Mouse (Mus musculus): ENCODE results near the gene Apod. TPM values are rescaled to one million over a fixed set of nuclear protein-coding genes. Genes with fewer than 3 reads are reported as not detected.
"Not testable (repeated sequence)": the region's sequence is repeated elsewhere in the genome, so short reads cannot be mapped to it uniquely, and the experiment has no call there.

Gene Apod
- total RNA-seq, 2 experiments from 2014 or later = 41.6 to 82.1 TPM

DNA sequence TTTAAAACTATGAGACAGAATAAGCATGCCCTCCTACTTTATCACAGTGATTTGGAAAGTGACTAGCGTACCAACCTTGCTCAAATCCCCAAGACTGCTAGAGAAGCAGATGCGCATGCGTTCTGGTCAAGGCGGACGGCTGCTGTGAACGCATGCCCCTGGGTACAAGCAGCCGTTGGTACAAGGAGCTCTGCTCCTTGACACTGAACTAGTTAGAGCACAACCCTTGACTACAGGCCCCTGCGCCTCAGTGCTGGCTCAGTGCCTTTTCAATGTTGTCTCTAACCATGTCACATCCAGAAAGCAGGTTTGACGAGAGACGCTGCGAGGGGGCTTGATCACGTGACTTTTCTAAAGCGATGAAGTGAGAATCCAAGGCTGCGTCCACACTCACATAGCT is 10.5 kb upstream of the Apod start:
- no peak for DNase-seq (ENCODE audit: low spot score)

DNA sequence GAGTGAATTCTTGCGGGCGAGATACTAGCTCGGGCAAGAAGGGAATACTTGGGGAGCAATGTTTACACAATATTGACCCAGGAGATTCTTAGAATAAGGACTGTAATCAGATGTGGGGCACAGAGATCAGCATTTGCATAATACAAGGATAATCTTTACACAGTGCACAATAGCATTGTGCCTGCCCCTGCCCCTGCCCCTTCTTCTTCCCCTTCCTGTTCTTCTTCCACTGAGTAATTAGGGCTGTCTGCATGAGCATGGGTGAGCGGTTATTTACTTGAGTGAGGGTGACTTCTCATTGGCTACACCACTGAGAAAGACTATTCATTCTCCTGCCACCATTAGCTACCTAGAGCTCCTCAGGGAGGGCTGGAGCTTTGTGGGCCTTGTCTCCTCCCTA is 6.9 kb upstream of the Apod start:
- DNase-seq (ENCODE audit: low spot score) = no peak

GRCm38 (mm10) chr16:31320954-31321353 is 6.3 kb upstream of the Apod start:
- no peak for DNase-seq (ENCODE audit: low spot score)

- DNase-seq (ENCODE audit: low spot score) = not testable (repeated sequence)
These were observed 5.1 kb upstream of the Apod start for GRCm38 (mm10) chr16:31319723-31320122.

DNA sequence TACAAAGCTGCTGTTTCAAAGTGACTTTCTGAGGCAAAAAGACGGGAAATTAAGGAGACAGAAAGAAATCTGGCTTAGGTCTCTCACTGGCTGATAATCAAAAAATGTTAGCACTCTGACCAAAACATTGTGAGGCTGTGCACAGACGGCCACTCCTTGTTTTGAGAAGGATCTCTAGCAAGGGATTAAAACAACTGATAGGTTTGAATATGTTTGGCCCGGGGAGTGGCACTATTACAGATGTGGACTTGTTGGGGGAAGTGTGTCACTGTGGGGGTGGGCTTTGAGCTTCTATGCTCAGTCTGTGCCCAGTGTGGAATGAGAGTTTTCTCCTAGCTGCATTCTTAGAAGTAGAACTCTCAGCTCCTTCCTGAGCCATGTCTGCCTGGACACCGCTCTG is 4.7 kb upstream of the Apod start:
- peak; percentile 43 for DNase-seq (ENCODE audit: low spot score)

GRCm38 (mm10) chr16:31318418-31318817 is 3.8 kb upstream of the Apod start:
- DNase-seq (ENCODE audit: low spot score) = no peak

DNA sequence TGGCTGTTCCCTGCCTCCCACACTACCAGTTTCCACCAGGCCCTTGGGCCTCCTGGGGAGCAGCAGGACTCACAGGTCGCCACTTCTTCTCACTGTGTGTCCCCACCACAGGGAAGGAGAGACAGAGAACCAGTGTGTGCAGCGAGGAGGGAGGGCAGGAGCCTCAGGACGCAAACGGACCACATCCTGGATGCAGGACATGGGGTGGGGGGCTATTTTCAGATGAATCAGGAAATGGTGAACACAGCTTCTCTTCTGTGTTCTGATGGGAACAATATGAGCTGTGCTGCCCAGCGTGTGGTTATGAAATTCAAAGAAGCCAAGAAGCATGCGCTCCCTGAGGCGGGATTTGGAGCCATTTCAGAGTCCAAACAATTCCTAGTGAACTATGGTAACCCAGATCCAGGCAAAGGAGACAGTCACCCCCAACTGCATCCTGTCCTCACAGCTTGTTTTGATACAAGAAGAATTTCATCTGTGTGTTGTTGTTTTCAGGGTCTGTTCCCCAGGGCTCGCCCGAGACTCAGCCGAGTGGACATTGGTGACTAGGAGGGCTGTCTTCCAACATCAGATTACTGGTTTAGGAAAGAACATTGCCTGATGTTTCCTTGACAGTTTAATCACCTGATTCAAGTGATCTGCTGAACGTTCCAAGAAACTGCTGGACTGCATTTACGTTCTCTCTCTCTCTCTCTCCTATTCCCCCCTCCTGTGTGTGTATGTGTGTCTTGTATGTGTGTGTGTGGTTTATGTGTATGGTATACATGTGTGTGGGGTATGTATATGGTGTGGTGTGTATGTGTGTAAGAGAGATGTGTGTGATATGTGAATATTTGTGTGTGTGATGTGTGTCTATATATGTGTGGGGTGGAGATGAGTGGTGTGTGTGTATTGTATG is 1.9 kb upstream of the Apod start:
- DNase-seq (ENCODE audit: low spot score) = peak; percentile 76

- no peak for DNase-seq (ENCODE audit: low spot score)
These were observed 686 bp upstream of the Apod start for GRCm38 (mm10) chr16:31315294-31315693.

DNA sequence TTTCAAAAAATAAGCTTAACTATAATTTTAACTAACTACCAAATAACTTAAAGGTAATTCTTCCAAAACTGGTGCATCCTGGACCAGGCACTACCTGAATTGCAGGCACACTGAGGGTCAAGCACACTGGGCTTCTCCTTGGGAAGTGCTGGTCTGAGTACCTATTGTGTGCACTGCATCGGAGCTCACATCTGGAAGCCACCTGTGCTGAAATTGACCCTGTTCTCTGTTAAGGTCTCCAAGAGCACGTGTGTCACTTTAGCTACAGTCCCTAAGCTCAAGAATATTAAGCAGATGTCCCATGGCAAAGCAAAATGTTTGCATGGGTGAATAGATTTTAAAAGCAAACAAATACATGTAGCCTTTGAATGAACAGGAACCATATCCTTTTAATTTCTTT is 997 bp downstream of the Apod start:
- DNase-seq (ENCODE audit: low spot score) = no peak

DNA sequence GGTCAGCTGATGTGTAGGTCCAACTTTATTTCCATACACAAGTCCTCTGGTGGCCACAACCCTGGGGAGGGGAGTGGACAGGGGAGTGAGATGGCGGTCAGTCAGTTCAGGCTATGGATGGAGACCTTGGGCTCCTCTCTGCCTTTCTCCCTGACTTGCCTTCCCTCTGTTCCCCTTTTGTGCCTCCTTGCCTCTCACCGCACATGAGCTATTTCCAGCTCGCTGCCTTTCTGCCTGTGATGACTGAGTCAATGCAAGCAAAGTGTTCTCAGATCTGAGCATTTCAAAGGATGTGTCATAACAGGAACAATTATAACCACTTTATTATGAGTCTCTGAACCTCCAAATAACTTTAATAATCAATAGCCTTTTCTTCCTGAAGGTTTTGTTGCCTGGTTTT is 2.3 kb downstream of the Apod start:
- DNase-seq (ENCODE audit: low spot score) = no peak

- DNase-seq (ENCODE audit: low spot score) = no peak
These were observed 9.2 kb downstream of the Apod start for GRCm38 (mm10) chr16:31305199-31305919.

GRCm38 (mm10) chr16:31303276-31303675 is 11.3 kb downstream of the Apod start:
- DNase-seq (ENCODE audit: low spot score) = peak; percentile 82

- DNase-seq (ENCODE audit: low spot score) = no peak
These were observed 13.6 kb downstream of the Apod start for GRCm38 (mm10) chr16:31300883-31301532.

DNA sequence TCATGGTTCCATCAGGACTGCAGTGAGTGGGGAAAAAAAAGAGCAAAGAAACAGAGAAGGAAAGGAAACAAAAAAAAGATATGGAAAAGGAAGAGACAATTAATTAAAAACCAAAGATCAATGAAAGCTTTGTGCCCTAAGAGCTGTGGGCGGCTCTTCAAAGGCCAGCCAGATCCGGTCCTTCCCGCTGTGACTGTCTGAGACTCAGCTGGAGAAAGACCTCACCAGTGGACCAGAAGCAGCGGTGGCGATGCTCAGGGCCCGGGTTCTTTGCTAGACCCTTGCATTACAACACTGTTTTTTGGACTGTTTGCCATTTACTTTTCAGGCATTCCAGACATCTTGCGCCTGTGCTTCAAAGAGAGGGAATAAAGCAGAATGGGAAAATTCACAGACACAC is 14.1 kb downstream of the Apod start:
- no peak for DNase-seq (ENCODE audit: low spot score)

GRCm38 (mm10) chr16:31299960-31300353 is 14.7 kb downstream of the Apod start:
- DNase-seq (ENCODE audit: low spot score) = no peak

GRCm38 (mm10) chr16:31299164-31299959 is 15.2 kb downstream of the Apod start:
- DNase-seq (ENCODE audit: low spot score) = no peak

DNA sequence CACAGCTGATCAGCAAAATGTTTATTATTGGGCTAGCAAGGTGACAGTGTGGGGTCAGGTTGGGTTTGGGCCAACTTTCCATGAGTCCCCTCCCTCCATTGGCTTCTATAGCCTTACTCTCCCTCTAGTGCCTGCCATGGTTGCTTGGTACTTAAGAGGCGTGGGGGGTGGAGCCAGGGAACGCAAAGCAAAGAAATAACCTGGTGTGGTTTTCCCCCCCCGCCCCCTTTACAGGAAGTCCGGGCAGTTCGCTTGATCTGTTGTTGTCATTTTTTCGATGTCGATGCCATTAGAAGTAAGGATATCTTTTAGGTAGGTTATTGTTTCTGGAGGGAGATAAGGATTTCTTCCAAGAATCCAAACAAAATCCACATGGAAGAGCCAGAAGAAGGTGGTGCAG is 17.5 kb downstream of the Apod start:
- no peak for DNase-seq (ENCODE audit: low spot score)

DNA sequence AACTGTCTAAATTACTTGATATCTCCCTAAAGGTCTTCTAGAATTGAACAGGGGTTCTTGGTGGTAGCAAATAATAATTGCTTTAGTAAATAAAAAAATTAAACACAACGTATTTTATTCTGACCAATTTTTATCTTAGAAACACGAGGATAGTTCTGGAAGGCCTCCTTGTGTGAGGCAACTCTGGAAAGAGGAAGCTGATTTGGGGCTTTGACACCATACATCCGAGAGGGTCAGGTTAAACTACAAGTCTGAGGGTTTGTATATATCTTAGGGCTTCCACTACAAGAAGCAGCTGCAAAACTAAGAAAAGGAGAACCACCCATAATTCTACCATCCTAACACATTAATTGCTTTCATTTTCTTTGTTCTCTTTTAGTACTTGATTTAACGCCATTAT is 20.8 kb downstream of the Apod start:
- no peak for DNase-seq (ENCODE audit: low spot score)

DNA sequence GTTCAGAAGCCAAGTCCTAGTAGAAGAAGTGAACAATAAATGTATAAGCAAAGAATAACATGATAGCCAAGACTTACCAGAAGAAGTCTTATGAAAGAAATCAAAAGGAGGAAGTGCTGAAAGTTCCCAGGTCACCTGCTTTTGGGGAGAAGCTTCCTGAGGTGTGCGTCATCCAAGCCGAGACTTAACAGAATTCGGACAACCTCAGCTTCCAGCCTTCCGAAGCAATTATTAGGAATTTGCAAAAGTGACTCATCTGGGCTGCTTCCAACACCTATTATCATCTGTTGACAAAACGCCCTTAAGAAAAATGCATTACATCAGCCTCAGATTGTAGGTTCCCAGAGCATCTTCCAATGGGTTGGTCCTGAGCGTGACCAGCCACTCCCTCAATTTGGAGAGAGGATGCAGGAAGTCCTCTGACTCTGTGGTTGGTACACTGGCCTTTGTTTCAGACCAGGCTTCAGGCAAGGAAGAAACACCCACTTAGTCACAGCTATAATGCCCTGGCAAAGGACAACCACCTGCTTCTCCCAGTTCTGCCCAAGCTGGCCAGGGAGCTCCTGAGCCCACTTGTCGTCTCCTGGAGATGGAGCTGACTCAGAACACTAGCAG is 23.8 kb downstream of the Apod start:
- peak; percentile 78 for DNase-seq (ENCODE audit: low spot score)

GRCm38 (mm10) chr16:31290281-31290680 is 24.3 kb downstream of the Apod start:
- DNase-seq (ENCODE audit: low spot score) = peak; percentile 95

DNA sequence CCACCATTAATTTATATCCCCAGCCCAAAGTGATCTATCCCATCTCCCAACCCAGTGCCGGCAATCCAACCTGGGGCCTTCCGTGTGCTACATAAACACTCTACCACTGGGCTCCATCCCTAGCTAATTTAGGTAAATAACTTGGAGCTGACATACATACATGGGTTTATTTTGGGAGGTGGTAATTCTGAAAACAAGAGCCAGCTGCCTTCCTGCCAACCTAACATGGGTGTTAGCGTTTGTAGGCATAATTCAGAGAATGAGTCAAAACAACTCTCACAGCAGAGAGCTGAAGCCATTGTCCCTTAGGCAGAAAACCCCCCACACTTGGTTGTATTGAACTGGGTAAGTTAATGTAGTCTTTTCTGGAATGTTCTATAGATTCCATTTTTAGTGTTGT is 26.9 kb downstream of the Apod start:
- no peak for DNase-seq (ENCODE audit: low spot score)
